Mouse (Mus musculus): ENCODE results near the gene Gm9639.
"Not testable (repeated sequence)": the region's sequence is repeated elsewhere in the genome, so short reads cannot be mapped to it uniquely, and the experiment has no call there.

Gene Gm9639

GRCm38 (mm10) chr10:77794976-77795375 is at the start of gene Gm9639:
Gene Gm9639 (minus strand): TSS chr10:77795076.
- DNase-seq (ENCODE audit: low read depth, low spot score) = no peak

DNA sequence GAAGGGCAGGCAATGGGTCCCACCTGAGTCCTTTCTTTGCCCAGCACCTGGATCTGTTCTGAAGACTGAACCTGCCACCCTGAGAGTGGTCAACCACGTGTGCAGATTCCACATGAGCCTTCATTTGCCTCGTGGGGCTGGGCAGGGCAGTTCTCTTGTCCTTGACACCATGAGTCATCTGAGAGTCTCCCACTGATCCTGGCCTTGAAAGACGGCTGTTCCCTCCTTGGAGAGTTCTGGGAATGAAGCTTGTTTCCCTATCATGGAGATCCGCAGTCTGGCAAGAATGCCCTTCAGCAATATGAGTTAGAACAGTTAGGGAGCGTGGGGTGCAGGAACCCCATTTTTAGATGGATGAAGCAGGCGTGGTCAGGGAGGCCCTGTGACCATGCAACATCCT is 44.1 kb upstream of the Gm9639 start:
- DNase-seq (ENCODE audit: low read depth, low spot score) = no peak

DNA sequence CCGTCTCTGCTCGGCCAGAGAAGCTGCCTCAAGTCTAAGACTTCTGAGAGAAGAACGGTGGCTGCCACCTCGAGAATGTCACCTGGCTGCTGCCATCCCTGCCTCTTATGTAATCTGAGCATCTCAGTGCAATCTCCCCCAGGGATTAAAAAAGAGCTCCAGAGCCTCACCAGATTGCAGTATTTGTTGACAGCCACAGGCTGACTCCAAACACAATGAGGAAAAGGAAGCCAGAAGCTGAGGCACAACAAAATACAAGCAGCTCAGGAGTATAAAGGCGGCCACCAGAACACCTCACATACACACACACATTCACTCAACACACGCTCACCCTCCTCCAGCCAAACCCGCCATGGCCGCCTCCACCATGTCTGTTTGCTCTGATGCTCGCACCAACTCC is 40.8 kb upstream of the Gm9639 start, which contains the start of gene Krtap10-10:
TSS of gene Krtap10-10 (plus strand) at position 301 of the 400 bp plus-strand sequence.
- DNase-seq (ENCODE audit: low read depth, low spot score) = no peak

DNA sequence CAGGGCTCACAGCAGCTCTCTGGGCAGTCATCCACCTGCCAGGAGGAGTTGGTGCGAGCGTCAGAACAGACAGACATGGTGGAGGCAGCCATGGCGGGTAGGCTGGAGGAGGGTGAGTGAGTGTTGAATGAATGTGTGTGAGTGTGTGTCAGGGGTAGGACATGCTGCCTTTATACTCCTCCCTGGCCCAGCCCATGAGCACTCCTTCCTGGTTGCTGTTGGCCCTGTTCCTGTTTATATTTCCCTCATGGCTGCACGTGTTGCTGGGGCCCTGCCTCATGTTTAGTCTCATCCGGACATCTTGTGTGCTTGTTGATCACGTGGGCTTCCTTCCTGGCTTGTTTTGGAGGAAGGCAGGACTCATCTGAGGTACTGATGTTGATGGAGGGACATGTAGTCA is 32.1 kb upstream of the Gm9639 start, which contains the start of gene Krtap10-4:
TSS of gene Krtap10-4 (minus strand) at position 145 of the 400 bp plus-strand sequence.
- no peak for DNase-seq (ENCODE audit: low read depth, low spot score)

DNA sequence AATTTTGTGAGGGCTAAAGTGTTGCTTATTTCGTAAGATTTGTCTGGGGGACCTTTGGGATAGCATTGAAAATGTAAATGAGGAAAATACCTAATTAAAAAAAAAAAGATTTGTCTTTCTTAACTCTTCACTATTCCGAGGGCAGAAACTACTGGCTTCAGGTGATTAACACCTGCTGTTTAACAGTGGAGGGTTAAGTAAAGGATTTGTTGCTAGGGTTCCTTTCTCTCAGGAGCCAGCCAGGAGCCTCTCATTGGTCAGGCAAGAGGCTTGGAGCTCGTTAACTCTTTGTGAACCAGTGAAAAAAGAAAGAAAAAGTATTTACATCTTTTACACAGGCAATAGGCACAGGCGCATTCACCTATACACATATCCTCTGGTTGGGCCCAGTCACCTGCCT is 24.3 kb upstream of the Gm9639 start:
- no peak for DNase-seq (ENCODE audit: low read depth, low spot score)

- no peak for DNase-seq (ENCODE audit: low read depth, low spot score)
Measured at GRCm38 (mm10) chr10:77818523-77818922, 23.6 kb upstream of the Gm9639 start.

- DNase-seq (ENCODE audit: low read depth, low spot score) = peak; percentile 5
Measured at GRCm38 (mm10) chr10:77815514-77815913, 20.6 kb upstream of the Gm9639 start.

DNA sequence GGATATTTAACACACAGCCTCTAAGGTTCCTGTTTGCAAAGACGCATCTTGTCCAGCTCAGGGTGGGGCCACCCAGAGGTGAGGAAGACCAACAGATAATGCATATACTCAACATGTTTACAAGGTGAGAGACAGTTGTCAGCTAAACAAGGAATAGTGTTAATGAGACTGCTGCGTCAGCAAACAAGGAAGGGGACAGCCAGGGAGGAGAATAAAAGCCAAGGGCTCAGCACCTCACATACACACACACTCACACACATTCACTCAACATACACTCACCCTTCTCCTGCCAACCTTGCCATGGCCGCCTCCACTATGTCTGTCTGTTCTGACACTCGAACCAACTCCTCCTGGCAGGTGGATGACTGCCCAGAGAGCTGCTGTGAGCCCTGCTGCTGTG is 19.5 kb upstream of the Gm9639 start, which contains the start of gene Gm2696:
TSS of gene Gm2696 (plus strand) at position 301 of the 400 bp plus-strand sequence.
- DNase-seq (ENCODE audit: low read depth, low spot score) = no peak

DNA sequence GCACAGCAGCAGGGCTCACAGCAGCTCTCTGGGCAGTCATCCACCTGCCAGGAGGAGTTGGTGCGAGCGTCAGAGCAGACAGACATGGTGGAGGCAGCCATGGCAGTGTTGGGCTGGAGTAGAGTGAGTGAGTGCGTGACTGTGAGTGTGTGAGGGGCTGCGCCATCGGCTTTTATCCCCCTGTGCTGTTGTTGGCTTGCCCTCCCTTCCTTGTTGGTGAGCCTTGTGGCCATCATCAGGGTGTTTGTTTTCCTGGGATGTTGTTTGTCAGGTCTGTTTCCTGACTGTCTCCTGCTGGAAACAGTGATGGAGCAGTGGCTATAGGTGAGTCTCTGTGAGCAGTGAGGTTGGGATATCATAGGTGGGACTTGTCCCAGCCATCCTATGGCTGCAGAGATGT is 16.9 kb upstream of the Gm9639 start, which contains the start of gene Gm9507:
TSS of gene Gm9507 (minus strand) at position 101 of the 400 bp plus-strand sequence.
- DNase-seq (ENCODE audit: low read depth, low spot score) = no peak

DNA sequence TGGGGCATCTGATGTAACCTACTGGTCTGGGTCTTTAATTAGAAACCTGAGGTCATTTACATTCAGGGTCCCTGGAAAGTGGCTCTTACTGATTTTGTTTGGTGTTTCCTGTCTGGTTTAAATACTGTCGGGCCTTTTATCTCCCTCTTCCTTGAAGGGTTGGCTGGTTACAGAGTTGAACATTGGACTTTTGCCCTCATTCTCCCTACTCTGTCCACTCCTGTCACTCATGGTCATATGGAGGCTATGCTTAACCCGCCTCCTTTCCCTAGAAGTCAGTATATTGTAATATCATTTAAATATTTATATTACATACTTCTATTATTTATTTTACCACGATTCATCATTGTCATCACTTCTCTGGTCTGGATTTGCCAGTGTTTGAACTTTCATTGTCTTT is 9.2 kb upstream of the Gm9639 start:
- DNase-seq (ENCODE audit: low read depth, low spot score) = no peak

GRCm38 (mm10) chr10:77798921-77799508 is 4.1 kb upstream of the Gm9639 start, which contains the start of gene Gm19668:
Gene Gm19668 (minus strand): TSS chr10:77799133.
- no peak for DNase-seq (ENCODE audit: low read depth, low spot score)

DNA sequence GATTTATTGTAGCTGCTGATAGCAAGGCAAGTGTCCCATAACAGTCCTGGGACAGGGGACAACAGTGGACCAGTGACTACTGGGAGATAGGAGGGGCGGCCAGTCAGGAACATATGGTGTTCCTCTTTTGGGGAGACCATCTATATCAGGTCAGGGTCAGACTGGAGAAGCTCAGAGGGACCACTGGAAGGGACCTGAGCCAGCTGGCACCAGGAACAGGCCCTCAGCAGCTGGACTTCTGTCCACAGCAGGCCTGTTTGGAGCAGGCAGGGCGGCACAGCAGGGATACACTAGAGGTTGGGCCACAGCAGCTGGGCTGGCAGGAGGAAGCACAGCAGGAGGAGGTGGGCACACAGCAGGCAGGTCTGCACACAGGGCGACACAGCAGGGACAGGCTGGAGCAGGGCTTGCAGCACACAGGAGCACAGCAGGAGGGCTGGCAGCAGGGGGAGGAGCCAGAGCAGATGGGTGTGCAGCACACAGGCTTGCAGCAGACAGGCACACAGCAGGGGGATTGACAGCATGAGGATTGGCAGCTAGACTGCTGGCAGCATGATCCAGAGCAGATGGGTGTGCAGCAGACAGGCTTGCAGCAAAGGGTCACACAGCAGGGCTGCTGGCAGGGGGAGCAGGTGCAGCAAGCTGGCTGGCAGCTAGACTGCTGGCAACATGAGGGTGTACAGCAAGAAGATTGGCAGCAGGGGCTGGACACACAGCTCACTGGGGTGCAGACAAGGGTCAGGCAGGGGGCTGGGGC is 3.5 kb upstream of the Gm9639 start:
- not testable (repeated sequence) for DNase-seq (ENCODE audit: low read depth, low spot score)

DNA sequence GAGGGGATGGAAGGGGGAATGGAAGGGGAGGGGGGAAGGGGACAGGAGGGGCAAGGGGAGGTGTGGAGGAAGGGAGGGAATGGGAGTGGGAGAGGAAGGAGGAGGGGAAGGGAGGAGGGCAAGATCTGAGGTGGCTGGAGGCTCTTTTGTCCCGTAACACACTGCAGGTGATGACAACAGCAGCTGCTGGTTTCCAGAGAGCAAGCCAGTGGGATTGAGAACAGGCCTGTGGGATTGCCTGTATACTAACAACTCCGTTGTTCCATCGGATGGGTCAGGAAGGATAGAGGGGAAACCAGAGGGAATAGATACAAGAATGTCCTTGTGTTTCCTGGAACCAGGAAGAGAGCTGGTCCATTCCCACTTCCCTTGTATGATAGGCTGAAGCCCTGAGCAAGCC is 2.8 kb upstream of the Gm9639 start:
- DNase-seq (ENCODE audit: low read depth, low spot score) = no peak

- no peak for DNase-seq (ENCODE audit: low read depth, low spot score)
Measured at GRCm38 (mm10) chr10:77788621-77789020, 6.3 kb downstream of the Gm9639 start.

DNA sequence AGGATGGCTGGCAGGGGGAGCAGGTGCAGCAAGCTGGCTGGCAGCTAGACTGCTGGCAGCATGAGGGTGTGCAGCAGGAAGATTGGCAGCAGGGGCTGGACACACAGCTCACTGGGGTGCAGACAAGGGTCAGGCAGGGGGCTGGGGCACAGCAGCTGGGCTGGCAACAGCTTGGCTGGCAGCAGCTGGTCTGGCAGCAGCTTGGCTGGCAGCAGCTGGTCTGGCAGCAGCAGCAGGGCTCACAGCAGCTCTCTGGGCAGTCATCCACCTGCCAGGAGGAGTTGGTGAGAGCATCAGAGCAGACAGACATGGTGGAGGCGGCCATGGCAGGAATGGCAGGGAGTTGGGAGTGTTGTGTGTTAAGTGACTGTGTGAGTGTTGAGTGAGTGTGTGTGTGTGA is 7.0 kb downstream of the Gm9639 start, which contains the start of gene Gm7137:
TSS of gene Gm7137 (minus strand) at position 325 of the 400 bp plus-strand sequence.
- DNase-seq (ENCODE audit: low read depth, low spot score) = not testable (repeated sequence)

DNA sequence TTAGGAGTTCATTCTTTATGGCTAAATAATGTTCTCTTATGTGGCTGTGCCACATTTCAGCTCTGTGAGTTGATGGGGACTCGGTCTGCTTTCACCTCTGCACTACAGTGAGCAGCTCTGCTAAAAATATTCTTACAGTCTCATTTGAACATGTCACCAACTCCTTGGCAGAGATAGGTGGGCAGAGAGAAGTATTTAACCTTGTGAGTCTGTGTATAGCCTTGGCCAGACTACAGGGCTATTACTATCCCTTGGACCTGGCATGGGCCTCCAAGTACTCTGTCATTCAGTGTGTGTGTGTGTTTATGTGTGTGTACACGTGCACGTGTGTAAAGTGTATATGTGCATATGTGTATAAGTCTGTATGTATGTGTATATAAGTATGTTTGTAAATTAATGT is 11.5 kb downstream of the Gm9639 start:
- DNase-seq (ENCODE audit: low read depth, low spot score) = not testable (repeated sequence)

DNA sequence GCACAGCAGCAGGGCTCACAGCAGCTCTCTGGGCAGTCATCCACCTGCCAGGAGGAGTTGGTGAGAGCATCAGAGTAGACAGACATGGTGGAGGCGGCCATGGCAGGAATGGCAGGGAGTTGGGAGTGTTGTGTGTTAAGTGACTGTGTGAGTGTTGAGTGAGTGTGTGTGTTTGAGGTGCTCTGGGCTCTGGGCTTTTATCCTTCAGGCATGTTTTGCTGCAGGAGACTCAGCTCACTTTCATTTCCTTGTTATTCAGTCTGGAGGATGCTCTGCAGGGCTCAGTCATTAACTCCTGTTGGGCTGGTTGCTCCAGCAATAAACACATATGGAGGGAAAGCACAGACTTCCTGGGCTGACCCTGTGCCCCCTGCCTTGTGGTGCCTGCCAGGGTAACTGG is 12.4 kb downstream of the Gm9639 start, which contains the start of gene Gm3250:
TSS of gene Gm3250 (minus strand) at position 101 of the 400 bp plus-strand sequence.
- not testable (repeated sequence) for DNase-seq (ENCODE audit: low read depth, low spot score)

GRCm38 (mm10) chr10:77776844-77777243 is 18.0 kb downstream of the Gm9639 start, which contains the start of gene Gm7138:
Gene Gm7138 (minus strand): TSS chr10:77776944.
- not testable (repeated sequence) for DNase-seq (ENCODE audit: low read depth, low spot score)

GRCm38 (mm10) chr10:77772142-77772541 is 22.7 kb downstream of the Gm9639 start:
- not testable (repeated sequence) for DNase-seq (ENCODE audit: low read depth, low spot score)

DNA sequence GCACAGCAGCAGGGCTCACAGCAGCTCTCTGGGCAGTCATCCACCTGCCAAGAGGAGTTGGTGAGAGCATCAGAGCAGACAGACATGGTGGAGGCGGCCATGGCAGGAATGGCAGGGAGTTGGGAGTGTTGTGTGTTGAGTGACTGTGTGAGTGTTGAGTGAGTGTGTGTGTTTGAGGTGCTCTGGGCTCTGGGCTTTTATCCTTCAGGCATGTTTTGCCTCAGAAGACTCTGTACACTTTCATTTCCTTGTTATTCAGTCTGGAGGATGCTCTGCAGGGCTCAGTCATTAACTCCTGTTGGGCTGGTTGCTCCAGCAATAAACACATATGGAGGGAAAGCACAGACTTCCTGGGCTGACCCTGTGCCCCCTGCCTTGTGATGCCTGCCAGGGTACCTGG is 23.7 kb downstream of the Gm9639 start, which contains the start of gene Gm3238:
TSS of gene Gm3238 (minus strand) at position 101 of the 400 bp plus-strand sequence.
- DNase-seq (ENCODE audit: low read depth, low spot score) = not testable (repeated sequence)

DNA sequence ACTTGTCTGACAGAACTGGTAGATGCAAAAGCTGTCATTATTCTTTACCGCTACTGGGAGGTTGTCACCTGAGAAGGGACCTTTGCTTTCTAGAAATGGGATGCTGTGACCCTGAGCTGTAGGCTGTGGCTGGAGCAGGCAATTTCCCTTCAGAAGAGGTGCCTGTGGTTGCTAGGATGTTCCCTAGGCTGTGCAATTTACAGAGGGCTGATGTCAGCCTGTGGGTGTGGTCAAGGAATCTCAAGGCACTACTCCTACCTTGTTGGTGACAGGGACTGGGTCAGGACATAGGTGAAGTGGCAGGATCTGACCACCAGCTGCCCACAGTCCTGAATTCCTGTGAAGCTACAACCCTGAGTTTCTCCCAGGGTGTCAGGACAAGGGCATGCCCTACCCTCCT is 25.1 kb downstream of the Gm9639 start:
- no peak for DNase-seq (ENCODE audit: low read depth, low spot score)

DNA sequence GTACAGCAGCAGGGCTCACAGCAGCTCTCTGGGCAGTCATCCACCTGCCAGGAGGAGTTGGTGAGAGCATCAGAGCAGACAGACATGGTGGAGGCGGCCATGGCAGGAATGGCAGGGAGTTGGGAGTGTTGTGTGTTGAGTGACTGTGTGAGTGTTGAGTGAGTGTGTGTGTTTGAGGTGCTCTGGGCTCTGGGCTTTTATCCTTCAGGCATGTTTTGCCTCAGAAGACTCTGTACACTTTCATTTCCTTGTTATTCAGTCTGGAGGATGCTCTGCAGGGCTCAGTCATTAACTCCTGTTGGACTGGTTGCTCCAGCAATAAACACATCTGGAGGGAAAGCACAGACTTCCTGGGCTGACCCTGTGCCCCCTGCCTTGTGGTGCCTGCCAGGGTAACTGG is 35.3 kb downstream of the Gm9639 start, which contains the start of gene Gm3233:
TSS of gene Gm3233 (minus strand) at position 101 of the 400 bp plus-strand sequence.
- DNase-seq (ENCODE audit: low read depth, low spot score) = not testable (repeated sequence)

Measured in retina, postnatal 7 days (tissue).